Mouse (Mus musculus) urinary bladder, postnatal 10 days (tissue): Measurements from ENCODE around the gene B3galt1.
A peak's percentile ranks its signal among the peaks of the same experiment; 100 is the strongest.

Source experiments
- DNase-seq: peaks from one replicate; pipeline ENCODE4 v3.0.0; 2022; ENCODE audit warnings: low spot score

The B3galt1 gene

DNA sequence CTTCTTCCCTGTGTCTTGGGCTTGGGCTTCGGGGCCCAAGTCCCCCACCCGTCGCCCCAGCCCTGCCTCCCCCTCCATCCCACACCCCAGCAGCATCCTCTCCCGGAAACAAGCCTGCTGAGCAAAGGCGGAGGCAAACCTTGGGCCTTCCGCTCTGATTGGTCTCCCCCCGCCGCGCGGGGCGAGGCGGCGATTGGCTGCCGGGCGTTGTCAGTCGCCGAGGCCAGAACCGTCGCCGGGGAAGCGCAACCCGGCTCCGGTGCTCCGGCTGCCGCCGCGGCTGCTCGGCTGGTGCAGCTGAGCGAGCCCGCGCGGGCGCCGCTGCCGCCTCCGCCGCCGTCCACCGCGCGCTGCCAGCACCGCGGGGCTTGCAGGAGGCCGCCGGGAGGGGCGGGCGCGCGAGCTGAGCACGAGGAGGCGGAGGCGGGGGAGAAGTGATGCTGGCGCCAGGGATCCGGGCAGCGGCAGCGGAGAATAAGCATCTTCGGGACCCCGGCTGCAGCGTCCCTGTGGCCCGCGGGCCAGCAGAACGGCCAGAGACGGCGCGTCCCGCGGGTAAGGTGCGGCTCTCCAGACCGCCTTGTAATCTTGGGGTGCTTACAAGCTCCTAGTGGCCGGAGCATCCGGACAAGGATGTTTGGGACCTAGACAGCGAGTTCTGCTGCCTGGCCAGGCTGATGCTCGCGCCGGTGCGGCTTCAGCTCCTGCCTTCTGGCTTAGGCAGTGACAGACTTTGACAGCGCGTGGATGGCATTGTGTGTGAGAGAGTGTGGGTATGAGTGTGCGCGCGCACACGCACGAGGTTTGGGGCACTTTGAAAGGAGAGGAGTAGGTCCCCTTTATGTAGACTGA lies at the start of gene B3galt1:
TSS of gene B3galt1 (plus strand) at position 392 of the 852 bp plus-strand sequence.
- peak; percentile 26 for DNase-seq

DNA sequence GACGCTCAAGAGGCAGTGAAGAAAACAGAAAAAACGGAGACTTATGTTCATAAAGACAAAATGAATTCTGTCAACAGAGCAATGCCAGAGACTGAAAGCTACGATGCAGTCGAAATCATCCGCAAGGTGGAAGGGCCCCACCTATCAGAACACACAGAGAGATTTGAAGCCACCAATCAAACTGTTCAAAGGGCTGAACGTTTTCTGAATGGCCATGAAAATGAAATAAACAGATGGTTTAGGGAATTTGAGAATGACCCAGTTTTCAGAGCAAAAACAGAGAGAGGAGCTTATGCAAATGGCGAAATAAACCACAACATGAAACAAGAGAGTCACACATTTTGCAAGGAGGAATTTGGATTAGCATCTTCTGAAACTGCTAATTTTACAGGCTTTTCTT lies 49.3 kb upstream of the B3galt1 start:
- DNase-seq = no peak

DNA sequence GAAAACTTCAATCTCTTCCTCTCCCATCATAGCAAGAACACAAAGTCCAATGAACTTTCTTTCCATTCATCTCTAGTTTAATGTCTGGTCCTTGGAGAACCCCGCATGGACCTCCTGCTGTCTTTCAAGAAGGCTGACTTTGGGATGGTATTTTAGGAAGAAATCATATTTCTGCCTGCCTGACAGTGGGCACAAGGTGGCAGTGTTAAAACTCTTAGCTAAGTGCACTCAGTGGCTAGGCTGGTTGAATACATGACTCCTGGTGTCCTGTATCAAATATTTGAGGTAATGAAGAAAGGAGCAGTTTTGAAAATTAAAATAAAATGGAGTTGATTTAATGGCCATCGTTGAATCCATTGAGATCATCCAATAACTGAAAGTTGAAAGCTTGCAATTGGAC lies 30.3 kb upstream of the B3galt1 start:
- no peak for DNase-seq

DNA sequence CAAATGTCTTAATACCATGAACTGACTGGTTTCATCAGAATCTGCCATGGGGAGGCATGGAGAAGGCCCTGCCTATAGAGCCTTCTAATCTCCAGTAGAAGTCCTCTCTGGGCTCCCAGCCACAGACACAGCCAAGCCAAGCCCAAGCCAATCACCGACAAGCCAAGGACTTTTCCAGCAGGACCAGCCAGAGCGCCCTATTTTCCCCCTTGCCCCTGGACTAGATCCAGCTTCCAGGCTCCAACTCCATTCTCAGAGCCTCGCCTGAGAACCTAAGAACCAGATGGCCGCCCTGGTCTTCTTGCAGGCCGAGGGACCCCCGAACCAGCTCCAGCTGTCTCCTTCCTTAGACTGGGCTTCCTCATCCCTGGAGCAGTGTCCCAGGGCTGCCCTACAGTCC lies 26.2 kb upstream of the B3galt1 start:
- DNase-seq = no peak

DNA sequence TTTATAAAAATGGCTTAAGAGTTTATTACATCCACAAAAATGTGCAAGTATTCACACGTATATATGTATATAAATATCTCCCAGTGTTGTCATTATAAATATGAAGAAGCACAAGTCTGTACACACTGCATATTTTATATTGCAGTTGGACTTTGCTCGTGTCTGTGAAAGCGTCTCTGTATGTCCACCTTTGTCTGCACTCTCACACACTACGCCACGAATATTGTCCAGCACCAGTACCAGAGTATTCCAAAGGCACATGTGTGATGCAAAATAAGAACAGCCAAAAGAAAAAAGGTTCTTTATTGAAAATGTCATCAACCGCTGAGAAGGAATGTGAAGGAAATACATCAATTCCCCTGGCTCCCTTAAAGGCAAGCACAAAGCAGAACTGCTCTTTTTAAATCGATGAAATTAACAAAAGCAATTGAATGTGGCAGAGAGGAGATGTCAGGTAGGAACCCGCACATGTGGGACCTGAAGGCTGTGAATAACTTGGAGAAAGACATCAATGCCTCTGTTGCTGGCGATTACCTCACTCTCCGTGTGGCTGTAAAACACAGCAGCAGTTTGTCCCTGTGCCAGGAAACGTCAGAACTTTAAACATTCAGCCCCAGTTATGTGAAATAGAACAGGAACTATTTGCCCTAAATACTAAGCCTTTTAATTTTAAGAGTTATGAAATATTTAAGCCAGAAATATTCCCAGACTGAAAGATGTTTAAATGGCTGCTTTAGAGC lies 23.5 kb upstream of the B3galt1 start:
- DNase-seq = no peak

DNA sequence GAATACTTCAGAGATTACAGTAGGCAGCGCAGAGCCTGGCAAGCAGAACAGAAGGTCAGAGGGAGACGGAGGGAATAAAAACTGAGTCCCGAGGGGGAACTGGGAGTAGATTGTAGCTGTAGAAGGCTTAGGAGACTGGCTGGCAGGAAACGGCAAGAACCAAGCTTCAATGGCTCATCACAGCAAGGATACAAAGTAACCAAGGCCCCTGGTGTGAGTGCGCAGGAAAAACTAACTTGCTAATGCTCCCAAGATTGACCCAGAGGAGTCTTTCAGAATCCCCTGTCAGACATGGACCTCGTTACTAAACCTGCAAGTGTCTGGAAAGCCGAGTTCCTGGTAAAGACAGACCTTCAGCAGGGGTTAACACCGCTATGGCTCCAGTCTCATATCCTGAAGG lies 21.2 kb upstream of the B3galt1 start:
- DNase-seq = no peak

DNA sequence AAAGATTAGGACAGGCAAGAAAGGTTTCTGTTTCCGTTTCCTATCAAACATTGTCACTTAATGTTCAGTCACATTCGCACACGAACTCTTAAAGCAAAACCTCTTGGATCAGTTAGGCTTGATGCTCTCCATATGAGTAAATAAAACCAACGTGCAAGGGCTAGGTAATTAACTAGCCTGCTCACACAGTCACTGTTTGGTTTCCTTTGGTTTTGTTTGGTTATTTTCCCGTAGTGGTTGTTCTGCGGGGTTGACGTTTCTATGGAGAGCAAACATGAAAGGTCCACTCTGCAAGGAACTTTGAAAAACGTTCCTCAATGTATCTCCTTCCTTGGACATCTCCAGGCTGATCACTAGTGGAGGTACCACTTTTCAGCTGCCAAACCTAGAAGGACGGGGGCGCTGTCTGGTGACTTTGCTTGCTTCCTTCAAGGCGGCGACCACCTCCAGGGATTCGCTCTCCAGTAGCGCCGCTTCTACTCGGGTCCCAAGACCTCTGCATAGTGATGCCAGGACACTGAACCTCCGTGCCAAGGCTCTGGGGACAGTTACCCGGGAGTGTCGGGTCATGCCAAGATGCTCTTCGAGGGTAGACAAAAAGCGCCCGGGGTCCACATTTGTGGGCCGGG lies 706 bp upstream of the B3galt1 start:
- DNase-seq = no peak

DNA sequence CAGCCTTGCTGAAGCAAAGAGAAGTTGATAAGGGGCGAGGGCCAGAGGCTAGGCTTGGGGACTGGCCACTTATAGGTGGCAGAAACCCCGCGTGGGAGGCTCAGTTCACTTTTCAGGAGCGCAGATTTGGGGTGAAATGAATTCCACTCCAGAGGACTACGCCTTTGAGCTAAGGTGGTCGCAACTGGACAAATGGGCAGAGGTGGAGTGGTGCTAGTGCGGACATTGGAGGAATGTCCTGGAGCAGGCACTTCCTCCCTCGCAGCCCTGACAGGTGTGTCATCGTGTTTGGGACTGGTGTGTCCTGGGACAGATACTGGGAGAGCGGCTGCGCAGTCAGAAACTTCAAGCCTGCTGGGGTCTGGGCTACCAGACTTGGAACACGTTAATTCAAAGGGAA lies 895 bp downstream of the B3galt1 start:
- no peak for DNase-seq

DNA sequence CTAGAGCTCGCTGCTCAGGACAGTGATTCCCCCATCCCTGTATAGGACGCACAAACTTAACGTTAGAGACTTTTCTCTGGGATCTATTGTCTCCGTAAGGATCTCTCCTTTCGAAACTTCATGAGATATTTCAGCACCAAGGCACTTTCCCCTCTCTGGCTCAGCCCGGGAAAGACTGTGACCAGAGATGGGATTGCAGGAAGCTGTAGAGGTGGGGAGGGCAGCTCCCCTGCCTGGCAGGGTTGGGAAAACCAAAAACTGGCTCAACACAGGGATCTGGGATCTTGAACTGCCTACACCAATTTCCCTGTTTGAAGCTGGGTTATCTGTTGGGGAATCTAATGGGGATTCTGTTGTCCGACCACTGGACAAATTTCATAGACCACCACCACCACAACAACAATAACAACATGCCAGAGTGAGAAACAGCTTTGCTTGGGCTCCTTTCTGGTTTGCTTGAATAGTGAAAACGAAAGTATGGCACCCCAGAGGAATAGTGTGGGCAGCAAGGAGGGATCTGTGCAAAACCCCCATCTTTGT lies 1.5 kb downstream of the B3galt1 start:
- no peak for DNase-seq

DNA sequence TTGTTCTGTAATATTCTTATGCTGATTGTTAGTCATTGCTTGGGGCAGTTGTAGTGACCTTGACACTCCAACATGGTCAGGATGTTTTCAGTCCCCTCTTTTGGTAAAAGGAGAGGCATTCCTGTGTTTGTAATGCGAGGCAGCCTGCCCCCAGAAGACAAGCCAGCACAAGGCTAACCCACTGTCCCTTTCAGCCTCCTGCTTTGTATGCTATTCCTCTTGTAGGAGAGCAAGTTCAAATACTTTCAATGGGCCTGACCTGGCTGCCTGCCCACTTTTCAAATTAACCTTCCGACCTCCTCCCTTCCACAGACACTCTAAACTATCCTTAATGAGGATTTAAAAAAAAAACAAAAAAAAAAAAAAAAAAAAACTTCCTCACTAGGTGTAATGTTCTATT lies 11.0 kb downstream of the B3galt1 start:
- no peak for DNase-seq

DNA sequence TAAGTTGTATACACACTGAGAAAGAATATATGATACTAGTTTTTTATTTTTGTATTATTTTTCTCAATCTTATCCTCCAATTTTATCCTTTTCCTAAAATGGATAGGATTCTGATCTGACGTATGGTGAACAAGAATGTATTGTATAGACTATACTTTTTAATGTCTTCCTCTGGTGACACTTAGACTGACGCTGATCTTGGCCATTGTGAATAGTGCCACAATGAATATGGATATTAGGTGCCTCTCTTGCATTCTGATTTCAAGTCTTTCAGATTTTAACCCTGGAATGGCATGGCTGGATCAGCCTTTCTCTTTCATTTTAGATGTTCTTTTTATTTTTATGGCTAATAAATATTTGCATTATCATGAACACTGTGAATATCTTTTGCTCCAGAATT lies 17.4 kb downstream of the B3galt1 start:
- DNase-seq = no peak

DNA sequence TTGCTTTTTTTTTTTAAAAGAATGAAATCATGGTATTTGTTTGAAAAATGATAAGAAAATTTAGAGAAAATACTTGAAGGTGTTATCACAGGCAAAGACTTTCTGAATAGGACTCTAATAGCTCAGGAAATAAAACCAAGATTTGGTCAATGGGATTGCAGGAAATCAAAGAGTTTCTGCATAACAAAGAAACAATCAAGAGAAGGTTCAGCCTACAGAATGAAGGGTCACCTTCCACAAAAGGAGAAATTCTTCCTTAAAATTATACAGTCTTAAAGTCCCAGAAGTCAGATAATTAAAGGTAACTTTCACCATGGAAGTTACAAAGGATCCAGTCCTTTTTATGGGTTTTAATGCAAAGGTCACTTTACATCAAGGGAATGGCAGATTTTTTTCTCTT lies 24.7 kb downstream of the B3galt1 start:
- no peak for DNase-seq

DNA sequence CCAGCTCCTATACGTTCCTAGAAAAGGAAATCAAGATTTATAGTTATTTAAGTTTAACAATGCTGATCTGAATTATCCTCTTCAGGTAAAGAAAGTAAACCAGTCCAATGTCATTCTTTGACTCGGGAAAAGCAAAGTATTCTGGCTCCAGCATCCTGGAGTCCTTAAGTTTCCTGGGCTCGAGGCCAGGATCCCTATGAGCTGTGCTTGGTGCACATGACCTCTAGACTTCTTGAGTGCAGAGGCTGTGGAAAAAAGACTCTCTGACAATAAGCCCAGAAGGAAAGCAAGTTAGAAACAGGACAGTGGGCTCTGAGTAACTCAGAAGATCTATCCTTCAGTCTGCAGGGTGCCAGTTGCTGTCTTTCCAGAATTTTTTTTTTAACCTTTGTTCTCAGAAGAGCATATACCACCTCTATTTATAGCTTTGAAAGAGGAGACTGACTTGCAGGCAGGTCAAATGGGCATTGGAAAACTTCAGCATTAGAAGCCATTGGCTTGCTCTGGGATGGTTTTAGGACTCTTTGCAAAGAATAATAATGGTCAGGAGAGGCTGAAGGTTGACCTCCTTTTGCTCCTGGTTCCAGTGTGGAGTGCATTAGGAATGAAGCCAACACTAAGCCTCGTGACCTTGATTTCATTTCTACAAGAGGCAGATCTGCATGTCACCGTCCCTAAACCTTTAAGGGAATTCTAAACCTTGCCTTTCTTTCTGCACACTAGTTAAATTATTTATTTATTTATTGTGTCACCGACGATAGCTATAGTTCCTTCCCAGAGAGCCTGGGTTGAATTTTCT lies 26.4 kb downstream of the B3galt1 start:
- no peak for DNase-seq

DNA sequence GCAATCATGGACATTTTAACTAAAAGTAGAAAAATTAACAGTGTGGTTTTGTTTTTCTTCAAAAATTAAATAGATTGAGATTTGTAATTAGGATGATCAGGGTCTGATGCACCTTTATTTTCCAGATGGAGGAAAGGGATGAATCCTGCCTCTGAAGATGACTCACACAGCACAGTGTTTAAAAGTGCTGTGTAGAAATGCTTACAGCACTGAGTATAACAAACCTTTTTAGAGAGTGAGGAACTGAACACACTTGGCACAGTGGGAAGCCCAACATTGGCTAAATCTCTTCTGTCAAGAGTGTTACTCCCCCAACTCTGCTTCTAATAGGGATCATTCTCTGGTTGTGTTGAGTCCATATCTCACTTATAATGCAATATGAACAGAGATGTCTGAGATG lies 57.2 kb downstream of the B3galt1 start:
- DNase-seq = no peak

DNA sequence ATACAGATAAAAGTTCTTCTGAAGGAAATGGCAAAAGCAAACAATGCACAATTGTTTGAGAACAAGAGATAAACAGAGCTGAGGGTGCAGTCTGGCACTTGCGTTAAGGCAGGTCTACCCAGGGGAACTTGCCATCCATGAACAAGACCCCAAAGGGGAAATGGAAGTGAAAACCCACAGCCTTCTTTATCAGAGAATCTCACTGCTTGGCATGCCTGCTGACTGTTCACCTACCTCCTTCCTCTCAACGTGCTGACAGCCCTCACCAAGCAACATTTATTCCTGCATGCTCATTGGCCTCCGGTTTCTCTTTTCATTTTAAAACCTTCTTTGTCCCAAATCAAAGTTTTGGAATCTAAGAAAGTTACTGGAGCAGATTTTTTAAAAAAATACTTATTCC lies 62.0 kb downstream of the B3galt1 start:
- no peak for DNase-seq

DNA sequence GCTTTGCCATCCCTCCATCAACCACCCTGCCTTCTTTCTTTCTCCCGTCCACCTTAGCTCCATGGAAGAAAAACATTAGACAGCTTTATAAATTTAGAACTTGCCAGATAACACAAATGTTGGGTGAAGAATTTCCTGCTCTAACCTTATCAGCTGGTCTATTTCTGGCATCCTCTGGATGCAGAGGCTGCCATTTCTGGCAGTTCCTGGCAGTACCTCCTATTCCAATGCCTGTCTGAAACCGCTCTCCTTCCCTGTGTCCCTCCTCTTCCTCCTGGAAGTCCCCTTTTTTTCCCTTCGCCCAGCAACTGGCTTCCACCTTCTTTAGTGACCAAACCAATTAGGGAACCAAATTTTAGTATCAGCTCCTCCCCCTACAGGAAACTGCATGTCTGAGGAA lies 62.6 kb downstream of the B3galt1 start:
- no peak for DNase-seq

DNA sequence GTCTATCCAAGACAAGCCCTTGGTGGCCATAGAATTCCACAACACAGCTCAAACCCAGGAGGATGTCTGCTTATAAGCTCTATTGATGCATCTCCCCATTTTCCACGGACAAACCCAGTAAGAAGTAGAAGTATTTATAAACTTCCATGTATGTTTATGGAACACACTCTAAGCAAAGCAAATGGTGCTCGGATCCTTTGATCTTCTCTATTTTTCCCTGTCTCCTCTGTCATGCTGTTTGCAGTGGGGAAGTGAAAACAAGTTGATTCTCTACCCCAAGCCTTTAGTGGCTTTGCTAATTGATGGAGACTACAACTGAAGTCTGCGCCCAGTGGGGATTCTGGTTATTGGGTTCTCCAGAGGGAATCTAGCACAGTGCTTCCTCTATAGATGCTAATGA lies 89.2 kb downstream of the B3galt1 start:
- no peak for DNase-seq

DNA sequence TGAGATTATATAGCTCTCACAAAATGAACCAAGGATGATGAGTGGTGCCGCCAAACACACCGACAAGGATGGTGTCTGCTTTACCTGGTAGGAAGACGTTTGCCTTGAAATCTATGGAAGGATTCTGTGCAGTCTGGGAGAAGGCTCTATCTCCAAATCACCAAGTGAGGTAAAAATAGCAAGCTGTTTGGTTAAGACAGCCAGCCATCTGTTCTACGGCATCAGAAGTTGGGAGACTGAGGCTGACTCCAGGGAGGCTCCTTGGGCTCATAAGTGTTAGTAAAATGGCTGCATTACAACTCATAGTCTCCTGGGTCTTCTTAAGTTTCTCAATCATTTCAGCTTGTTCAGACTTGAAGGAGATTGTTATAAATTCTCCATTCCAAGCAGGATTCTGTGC lies 91.7 kb downstream of the B3galt1 start:
- no peak for DNase-seq

DNA sequence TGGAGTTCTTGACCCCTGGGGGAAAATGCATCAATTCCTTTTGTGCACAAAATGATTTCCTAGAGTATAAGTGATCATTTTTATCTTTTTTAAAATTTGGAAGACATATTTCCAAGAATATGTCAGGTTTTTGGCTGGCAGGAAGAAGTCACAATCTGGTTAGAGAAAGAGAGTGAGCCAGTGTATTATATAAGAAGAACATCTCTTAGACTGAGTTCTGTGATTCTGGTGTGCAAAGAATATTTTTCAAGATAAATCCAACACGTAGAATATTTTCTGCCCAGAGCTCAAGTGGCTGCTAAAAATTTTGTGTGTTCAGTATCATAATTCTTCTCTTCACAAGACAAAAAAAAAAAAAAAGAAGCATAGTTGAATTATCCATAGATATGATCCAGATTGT lies 92.4 kb downstream of the B3galt1 start:
- DNase-seq = no peak

DNA sequence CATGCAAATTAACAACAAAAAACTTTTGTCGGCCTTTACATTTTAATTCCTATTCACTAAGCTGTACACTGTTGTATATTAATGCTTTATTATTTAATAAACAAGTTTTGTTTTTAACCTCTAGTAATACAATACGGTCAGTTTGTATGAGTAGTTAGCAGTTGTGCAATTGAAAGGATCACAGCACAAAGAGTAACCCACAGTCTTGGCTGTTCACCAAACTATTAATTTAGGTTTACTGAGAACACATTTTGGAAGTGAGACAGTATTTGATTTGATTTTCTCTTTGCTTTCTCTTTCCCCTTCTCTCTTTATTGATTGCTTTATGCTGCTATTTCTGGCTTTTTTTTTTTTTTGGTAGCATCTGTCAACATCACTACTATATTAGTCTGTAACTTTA lies 106.0 kb downstream of the B3galt1 start:
- no peak for DNase-seq

DNA sequence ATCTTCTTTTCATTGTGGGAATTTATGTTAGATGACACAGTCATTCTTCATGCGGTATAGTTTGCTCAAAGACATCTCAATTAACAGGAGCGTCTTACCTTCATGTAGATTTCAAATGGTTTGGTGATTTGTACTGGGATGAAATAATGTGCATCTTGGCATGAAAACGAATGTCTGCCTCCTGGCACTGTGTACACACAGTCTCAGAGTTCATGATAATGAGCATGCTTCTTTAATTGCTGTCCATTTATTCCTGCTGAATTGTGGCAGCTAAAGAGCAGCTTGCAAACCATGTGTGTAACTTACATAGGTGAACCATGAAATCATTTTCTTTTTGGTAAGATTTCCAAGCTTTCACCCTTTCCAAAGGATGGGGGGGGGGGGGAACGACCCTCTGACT lies 112.0 kb downstream of the B3galt1 start:
- DNase-seq = no peak

DNA sequence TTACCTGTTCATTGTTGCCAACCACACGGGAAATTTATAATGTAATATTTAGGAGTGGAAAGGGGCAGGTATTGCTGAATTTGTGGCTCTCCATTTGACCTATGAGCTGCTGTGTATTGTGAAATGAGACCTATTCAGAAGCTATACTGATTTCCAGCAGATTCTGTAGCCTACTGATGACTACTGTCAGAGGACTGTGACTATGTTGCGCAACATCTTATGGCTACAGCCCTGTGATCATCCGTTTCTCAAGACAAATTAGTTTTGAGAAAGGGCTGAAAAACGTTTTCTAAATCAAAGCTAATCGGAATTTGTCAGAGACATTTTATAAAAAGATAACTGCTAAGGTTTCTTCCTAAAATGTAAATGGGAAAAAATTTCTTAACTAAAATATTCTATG lies 158.6 kb downstream of the B3galt1 start:
- no peak for DNase-seq
